Mouse (Mus musculus) embryonic fibroblast, embryonic 13.5 days (primary cell): ENCODE data around the gene Ntn4.

Source experiments
- CTCF ChIP-seq: IDR thresholded peaks from 2 replicates; pipeline ENCODE4 v1.5.1; 2011; ENCODE audit warnings: mild to moderate bottlenecking, control low read depth, low read length, moderate library complexity, borderline replicate concordance; ENCODE audit not compliant: insufficient read depth
- POLR2A ChIP-seq: IDR thresholded peaks from 2 replicates; pipeline ENCODE4 v1.6.1; 2011; ENCODE audit warnings: low read depth, mild to moderate bottlenecking, control low read depth, low read length, moderate library complexity

DNA sequence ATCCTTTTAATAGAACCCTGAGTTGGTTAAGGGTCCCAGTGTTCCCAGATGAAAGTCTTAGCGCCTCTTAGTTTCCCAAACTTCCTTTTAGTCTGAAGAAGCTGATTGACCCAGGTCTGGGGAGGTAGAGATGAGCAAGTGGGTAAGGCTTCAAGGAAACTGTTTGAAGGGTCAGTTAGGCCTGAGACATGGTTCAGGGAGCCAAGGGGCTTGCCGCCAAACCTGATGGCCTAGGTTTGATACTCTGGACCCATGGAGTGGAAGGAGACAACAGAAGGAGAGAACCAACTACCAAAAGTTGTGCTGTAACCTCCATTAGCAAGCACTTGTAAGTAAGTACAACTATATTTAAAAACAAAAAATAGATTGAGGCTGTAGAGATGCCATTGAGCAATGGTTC lies 6.5 kb upstream of the Ntn4 start:
- TF ChIP-seq CTCF: no peak
- no peak for TF ChIP-seq POLR2A
